Mouse (Mus musculus) layer of hippocampus, postnatal 10 days (tissue): ENCODE results near the gene Gm5565. TPM values are rescaled to one million over a fixed set of nuclear protein-coding genes. Genes with fewer than 3 reads are reported as not detected.
A peak's percentile ranks its signal among the peaks of the same experiment; 100 is the strongest.
"Not testable (repeated sequence)": the region's sequence is repeated elsewhere in the genome, so short reads cannot be mapped to it uniquely, and the experiment has no call there.

Source experiments
- DNase-seq, 2 experiments: peaks; one replicate each; pipeline ENCODE4 v3.0.0; 2021; ENCODE audit warnings: low spot score in 2 of 2
- long read RNA-seq: library from polyadenylated mRNA; stranded (forward); transcript quantifications from one replicate; pipeline ENCODE4 v2.0.0, GENCODE M21; 2023
- total RNA-seq, 2 experiments: library from RNA; stranded (reverse); gene quantifications; 2 replicates each; pipeline ENCODE4 v1.2.3; 2021

Gm5565 gene
- total RNA-seq, result not detected
- long read RNA-seq, result 0 reads

DNA sequence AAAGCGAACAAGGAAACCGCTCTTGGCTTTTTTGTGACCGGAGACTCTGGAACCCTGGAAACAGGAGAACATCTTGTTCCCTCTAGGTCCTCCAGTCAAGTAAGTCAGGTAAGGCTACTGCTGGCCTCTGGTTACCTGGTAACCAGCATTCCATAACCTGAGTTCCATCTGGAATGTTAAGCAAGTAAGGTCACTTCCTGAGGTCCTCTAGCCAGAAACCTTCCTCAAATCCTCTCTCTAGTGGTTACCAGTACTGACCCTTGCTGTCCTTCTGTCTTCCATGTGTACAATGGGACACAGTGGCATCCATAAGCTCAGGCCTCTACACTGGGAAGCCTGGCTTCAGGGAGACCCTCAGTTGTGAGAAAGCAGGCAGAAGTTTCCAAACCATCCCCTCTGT is at the start of gene Gm5565:
Gm5565 (minus strand) TSS at position 101 of the 400 bp plus-strand sequence.
- DNase-seq, result not testable (repeated sequence)

DNA sequence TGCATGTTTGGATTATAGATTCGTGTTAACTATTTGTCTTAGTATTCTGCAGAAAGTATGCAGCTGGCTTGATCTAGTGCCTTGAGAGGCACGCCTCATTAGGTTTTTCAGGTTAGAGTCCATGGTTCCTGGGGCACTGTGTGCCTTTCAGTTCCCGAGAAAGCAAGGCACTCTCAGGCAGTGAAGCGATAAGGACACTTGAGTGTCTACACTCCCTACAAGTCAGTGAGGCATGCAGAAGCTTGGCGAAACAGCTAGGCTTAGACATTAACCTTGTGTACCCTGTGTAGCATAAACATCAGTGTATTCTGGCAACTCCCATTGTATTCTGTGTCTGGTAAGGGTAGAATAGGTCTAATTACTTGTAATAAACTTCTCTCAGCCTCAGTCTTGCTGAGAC is 45.2 kb upstream of the Gm5565 start:
- no peak for DNase-seq

DNA sequence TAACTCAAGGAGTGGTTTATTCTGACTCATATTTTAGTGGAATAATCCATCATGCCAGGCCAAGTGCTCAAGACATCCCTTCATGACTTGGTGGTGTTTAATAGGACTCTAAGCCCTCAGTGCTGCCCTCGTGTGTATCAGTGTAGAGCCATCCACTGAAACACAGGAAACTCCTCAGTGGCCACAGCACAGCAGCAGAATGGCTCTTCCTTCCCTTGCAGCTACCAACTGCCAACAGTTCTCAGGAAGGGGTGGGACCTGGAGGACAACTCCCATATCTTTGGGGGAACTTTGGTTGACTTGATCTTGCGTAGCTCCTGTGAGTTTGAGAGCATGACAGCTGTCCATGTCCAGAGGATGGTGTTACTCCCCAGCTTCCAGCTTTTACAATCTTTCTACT is 43.6 kb upstream of the Gm5565 start:
- DNase-seq, result no peak

DNA sequence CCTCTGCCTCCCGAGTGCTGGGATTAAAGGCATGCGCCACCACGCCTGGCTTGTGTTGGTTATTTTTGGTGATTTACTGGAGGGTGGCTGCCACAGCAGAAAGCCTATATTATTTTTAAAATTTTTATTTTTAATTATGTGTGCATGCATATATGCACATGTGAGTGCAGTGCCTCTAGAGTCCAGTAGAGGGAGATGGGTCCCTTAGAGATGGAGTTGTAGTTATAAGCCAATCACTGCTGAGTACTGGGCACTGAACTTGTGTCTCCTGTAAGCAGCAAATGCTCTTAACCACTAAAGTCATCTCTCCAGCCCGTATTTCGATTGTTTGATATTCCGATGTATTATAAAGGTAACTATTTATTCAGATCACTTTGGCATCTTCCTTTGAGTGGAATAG is 40.2 kb upstream of the Gm5565 start:
- no peak for DNase-seq

DNA sequence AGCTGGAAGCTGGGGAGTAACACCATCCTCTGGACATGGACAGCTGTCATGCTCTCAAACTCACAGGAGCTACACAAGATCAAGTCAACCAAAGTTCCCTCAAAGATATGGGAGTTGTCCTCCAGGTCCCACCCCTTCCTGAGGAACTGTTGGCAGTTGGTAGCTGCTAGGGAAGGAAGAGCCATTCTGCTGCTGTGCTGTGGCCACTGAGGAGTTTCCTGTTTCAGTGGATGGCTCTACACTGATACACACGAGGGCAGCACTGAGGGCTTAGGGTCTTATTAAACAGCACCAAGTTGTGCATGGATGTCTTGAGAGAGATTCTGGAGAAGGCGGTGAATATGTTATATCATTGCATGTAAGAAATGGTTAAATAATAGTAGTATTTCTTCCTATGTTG is 39.2 kb upstream of the Gm5565 start:
- DNase-seq, result no peak

DNA sequence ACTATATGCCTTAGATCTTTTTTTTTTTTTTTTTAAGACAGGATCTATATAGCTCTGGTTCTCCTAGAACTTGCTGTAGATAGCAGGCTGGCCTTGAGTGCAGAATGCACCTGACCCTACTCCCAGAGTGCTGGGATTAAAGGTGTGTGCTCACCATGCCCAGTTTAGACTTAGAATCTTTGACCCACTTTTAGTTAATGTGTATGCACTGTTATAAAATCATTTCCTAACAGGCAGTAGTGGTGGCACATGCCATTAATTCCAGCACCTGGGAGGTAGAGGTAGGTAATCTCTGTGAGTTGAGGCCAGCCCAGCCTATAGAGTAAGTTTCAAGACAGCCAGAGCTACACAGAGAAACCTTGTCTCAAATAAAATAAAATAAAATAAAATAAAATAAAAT is 38.7 kb upstream of the Gm5565 start:
- no peak for DNase-seq

DNA sequence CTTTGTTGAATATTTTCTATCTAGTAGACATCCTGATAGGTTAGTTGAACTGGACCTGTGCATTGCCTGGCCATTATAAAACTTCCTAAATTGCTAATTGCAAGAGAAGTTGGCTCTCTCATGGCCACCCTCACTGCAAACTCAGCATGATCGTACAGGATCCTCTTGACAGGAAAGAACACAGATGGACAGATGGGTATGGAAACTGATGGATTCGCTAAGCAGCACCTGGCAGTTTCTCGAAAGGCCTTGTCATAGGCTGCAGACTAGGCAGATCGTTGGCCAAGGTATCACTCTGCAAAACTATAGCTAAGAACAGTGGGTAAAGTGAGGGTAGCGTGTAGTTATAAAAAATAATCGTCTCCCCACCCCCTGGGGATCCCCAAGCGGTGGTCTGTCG is 33.0 kb upstream of the Gm5565 start:
- DNase-seq, result no peak

DNA sequence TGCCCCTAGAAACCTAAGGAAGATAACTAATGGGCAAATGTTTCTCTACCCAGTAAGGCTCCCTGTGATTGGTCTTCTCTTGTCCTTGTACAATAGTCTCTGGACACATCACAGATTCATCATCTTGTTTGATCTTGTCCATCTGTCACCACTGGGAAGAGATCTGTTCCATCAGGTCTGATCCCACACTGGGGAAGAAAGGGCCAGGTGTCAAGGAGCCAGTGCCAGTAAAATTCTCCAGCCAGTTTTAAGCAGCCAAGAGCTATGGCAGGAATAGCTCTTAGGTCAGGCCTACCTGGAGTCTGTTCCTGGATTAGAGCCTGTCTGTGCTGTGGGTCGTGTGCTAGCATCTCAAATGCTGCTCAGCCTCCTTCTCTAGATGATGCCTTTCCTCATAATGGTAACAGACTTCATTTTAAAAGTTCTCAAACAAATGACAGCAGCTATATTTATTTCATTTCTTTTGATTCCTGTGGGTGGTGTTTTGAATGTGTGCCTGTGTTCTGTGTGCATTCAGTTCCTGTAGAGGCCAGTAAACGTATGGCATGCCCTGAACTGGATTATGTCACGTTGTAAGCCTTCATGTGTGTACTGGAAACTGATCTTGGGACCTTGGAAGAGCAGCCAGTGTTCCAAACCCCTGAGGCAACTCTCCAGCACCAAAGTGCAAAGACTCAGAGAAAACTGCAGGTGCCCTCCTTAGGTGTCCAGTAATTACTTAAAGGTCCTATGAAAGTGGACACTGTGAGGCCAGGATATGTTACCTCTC is 30.3 kb upstream of the Gm5565 start:
- DNase-seq, result no peak

DNA sequence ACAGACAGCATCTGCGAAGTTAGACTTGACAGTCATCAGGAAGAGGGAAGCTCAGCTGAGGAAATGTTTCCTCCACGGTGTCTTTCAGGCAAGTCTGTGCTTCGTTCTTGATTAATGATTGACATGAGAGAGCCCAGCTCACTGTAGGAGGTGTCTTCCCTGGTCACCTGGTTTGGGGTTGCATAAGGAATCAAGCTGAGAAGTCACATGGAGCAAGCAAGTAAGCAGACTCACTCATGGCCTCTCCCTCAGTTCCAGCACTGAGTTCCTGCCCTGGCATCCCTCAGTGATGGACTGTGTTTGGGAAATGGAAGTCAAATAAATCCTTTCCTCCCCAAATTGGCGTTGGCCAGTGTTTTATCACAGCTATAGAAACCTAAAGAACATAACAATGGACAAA is 29.8 kb upstream of the Gm5565 start:
- no peak for DNase-seq

DNA sequence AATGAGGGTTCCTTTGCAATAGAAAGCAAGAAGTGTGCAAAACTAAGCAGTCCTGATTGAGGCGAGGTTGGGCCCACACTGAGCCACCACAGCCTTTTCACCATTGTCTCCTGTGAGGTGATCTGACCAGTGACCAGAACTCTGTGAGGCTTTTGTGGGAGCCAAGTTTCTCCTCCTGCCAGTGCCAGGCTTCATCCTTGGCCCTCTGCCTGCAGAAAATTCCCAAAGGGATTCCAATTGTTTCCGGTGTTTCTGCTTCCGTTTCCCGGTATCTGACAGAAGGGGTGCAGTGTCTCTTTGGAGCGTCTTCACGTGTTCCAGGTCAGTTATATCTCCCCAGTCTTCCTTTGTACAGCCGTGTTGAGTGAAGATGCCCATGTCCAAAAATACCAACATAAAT is 28.4 kb upstream of the Gm5565 start:
- DNase-seq, result no peak

DNA sequence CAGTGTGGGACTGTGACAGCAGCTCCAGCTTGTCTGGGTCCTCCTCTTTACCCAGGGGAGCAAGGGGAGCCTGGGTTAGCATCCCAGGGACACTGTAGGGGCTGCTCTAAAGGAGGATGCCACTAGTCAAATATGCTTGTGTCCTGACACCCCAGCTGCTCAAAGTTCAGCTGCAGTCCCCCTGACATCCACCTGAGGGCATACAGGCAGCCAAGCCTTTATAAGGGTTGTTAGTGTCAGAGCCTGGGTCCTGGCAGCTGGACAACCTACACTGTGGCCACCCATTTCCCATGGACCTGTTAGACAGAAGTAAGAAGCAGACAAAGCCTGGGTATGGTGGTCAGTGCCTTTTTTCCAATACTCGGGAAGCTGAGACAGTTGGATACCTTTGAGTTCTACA is 27.8 kb upstream of the Gm5565 start:
- DNase-seq, result no peak

DNA sequence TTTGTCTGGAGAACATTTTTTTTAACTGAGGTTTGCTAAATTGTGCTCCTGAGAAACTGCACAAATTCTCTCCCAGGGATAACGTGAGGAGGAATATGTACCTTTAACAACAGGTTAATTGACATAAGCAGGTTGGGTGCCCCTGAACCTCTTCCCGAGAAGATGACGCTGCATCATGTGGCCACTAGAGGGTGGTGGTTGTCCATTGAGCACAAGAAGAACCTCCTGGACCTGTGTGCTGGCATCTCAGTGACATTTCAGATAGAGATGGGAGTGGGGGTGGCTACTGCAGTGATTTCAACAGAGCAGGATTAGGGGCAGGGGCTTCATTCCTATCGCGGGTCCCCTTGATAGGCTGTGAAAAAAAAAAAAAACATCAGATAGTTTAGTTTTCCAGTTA is 27.1 kb upstream of the Gm5565 start:
- peak; percentile 64 to 72 for DNase-seq

DNA sequence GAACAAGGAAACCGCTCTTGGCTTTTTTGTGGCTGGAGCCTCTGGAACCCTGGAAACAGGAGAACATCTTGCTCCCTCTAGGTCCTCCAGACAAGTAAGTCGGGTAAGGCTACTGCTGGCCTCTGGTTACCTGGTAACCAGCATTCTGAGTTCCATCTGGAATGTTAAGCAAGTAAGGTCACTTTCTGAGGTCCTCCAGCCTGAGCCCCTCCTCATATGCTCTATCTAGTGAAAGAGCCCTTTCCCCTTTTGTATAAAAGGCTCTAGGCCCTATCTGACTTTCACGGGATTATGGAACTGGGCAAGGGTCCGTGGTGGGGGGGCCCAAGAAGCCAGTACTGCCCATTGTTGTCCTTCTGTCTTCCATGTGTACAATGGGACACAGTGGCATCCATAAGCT is 24.9 kb upstream of the Gm5565 start, which contains the start of gene 1700001J03Rik:
1700001J03Rik (minus strand) TSS at position 101 of the 400 bp plus-strand sequence.
- not testable (repeated sequence) for DNase-seq

DNA sequence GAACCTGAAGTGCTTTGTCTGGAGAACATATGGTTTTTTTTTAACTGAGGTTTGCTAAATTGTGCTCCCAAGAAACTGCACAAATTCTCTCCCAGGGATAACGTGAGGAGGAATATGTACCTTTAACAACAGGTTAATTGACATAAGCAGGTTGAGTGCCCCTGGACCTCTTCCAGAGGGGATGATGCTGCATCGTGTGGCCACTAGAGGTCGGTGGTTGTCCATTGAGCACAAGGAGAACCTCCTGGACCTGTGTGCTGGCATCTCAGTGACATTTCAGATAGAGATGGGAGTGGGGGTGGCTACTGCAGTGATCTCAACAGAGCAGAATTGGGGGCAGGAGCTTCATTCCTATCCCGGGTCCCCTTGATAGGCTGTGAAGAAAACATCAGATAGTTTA is 12.4 kb upstream of the Gm5565 start:
- DNase-seq, result not testable (repeated sequence)

DNA sequence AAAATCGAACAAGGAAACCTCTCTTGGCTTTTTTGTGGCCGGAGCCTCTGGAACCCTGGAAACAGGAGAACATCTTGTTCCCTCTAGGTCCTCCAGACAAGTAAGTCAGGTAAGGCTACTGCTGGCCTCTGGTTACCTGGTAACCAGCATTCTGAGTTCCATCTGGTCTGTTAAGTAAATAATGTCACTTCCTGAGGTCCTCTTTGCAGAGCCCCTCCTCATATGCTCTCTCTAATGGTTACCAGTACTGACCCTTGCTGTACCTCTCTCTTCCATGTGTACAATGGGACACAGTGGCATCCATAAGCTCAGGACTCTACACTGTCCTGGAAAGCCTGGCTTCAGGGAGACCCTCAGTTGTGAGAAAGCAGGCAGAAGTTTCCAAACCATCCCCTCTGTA is 10.3 kb upstream of the Gm5565 start, which contains the start of gene Gm6309:
Gm6309 (minus strand) TSS at position 101 of the 400 bp plus-strand sequence.
- DNase-seq, result not testable (repeated sequence)

DNA sequence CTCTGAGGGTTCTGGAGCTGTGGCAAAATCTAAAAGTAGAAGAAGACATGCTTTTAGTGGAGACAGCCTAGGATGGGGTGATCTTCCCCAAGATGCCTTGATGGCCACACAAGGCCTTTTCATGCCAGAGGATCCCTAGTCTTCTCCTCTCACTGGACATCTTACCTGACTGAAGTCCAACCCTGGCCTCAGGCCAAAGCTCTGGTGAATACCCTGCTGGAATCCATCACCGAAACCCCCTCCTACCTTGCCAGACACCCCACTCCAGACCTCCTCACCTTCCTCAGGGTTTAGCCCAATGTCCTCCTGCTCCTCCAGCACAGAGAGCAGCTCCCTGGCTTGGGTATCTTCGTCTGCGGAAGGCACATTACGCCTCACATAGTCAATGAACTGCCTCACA is 2.0 kb downstream of the Gm5565 start:
- DNase-seq, result not testable (repeated sequence)

DNA sequence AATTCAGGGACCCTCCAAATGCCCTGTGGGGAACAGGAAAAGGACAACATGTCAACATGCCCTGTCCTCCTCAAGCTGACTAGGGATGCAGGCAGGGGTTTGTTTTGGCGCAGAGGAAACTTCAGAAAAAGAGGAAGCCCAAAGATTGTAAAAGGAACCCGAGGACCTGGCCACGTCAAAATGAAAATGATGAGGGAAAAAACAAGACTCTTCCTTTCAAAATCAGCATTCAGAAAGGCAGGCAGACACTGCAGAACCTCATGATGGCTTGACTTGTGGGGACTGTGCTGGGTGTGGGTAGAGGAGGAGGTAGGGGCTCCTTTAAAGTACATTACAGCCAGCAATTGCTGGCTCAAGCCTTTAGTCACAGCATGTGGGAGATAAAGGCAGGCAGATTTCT is 9.9 kb downstream of the Gm5565 start:
- DNase-seq, result no peak

DNA sequence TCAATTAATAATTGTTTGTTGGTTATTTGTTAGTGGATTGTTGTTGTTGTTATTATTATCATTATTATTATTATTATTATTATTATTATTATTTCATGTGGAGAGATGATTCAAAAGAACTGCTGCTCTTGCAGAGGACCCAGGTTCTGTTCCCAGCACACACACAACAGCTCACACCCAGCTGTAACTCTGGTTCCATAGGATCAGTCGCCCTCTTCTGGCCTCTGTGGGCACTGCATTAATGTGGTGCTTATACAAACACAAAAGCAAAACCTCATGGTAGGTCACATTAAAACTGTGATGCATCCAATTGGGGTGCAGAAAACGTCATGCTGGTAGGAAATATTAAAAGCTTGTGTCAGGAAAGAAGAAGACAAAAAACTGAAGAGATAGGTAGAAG is 12.4 kb downstream of the Gm5565 start:
- no peak for DNase-seq

Other genes starting within 250 kb of the Gm5565 start
- not detected for gene Cyp3a25, start 150.9 kb downstream of the Gm5565 start, total RNA-seq
- gene Cyp3a59, start 81.3 kb downstream of the Gm5565 start, total RNA-seq, result not detected
- not detected for gene Gm6309, start 10.2 kb upstream of the Gm5565 start, total RNA-seq
- 1 to 10 TPM; 1.1 TPM for gene 1700001J03Rik, start 24.8 kb upstream of the Gm5565 start, total RNA-seq
- 10 to 100 TPM; 42.1 to 45.4 TPM for gene Rnf6, start 61.0 kb upstream of the Gm5565 start, total RNA-seq
- 10 to 100 TPM; 55.0 to 56.3 TPM for gene Cdk8, start 70.7 kb upstream of the Gm5565 start, total RNA-seq
- gene Wasf3, start 224.4 kb upstream of the Gm5565 start, total RNA-seq, result 10 to 100 TPM; 77.3 to 85.9 TPM